Mouse (Mus musculus): ENCODE data around the gene Abl2. TPM values are rescaled to one million over a fixed set of nuclear protein-coding genes. Genes with fewer than 3 reads are reported as not detected.
A peak's percentile ranks its signal among the peaks of the same experiment; 100 is the strongest.

Gene Abl2
- polyA plus RNA-seq, 1 experiment from 2014 or later, result 5.8 TPM

DNA sequence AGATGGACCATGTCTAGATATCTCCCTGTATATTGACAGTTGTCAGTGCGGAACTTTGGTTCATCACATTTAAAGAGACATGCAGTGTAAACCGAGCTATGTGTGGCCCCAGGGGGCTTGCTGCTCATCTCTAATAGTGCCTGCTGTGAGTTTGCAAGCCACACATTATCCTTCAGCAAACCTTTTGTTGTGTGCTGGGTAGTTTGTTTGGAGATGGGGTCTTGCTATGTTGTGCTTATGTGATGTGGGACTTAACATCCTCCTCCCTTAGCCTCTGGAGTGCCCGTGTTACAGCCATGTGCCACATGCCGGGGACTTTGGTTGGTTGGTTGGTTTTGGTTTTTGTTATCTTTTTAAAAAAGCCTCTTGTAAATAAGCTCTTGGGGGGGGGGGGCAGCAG, 59.2 kb downstream of the Abl2 start:
- H3K4me1 ChIP-seq, result peaks cover 34% of the 10 kb centered on the region
- H3K27ac ChIP-seq, result no peak overlapping the region
- no peak overlapping the region for H3K4me3 ChIP-seq
- no peaks in the 10 kb centered on the region for H3K27me3 ChIP-seq
- 58% methylated on average over 4 of the region's 4 CpGs for WGBS
- H3K9me3 ChIP-seq (replicated peaks), result no peaks in the 10 kb centered on the region
- H3K4me2 ChIP-seq, result no peak overlapping the region
- ATAC-seq, result no peak
- no peak overlapping the region for H3K9ac ChIP-seq
- H3K36me3 ChIP-seq (ENCODE audit: poor library complexity, severe bottlenecking), result peaks cover 4% of the 10 kb centered on the region

DNA sequence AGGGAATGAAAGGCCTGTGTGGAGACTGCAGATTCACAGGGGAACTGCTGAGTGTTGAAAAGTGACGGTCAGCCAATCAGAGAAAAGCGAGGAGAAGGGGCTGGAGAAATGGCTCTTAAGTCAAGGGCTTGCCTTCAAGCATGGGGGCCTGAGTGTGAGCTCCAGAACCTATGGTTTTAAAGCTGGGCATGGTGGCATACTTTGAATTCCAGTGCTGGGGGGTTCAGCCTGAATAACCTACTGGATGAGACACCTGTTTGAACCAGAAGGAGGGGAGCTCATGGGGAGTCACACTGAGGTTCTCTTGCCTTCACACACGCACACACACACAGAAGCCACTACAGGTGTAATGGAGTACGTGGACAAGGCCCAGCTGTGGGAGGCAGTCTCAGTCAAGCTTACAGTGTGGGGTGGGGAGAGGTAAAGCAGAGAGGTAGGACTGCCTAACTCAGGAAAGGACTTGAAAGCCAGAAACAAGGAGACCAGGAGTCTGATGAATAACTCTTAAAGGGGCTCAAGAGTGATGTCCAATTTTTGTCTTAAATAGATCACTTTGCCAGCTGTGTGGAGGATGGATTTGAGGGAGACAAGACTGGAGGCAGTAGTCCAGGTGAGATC, 61.8 kb downstream of the Abl2 start:
- Histone ChIP-seq H3K27ac (no peak overlapping the region), H3K4me3 (no peak overlapping the region), H3K9me3 (replicated peaks) (no peaks in the 10 kb centered on the region), H3K9ac (no peak overlapping the region), H3K27me3 (no peaks in the 10 kb centered on the region), H3K36me3 (ENCODE audit: poor library complexity, severe bottlenecking) (peaks cover 12% of the 10 kb centered on the region), H3K4me1 (peaks cover 19% of the 10 kb centered on the region), H3K4me2 (no peak overlapping the region)
- ATAC-seq, result no peak
- 76% methylated on average over 4 of the region's 4 CpGs for WGBS

DNA sequence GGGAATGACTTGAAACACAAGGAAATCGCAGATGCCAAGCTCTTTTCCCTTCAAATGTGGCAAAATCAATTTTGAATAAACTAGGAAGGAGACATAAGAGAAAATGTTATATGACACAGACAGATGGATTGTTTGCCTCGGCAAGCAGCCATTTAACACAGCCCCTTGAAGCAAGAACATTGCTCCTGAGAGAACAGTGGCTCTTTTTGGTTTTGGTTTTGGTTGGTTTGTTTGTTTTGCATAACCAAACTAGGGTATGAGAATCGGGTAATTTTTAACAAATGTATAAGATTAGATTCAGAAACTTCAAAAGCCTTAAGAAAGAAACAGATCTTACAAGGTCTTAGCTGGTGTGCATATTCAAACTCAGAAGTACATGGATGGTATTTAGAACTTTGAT, 62.4 kb downstream of the Abl2 start:
- peaks cover 14% of the 10 kb centered on the region for H3K4me1 ChIP-seq
- no peaks in the 10 kb centered on the region for H3K27me3 ChIP-seq
- ATAC-seq, result no peak
- H3K9me3 ChIP-seq (replicated peaks), result no peaks in the 10 kb centered on the region
- H3K4me2 ChIP-seq, result no peak overlapping the region
- WGBS, result 88% methylated on average over 3 of the region's 3 CpGs
- no peak overlapping the region for H3K27ac ChIP-seq
- H3K36me3 ChIP-seq (ENCODE audit: poor library complexity, severe bottlenecking), result peaks cover 18% of the 10 kb centered on the region
- no peak overlapping the region for H3K9ac ChIP-seq
- H3K4me3 ChIP-seq, result no peak overlapping the region

DNA sequence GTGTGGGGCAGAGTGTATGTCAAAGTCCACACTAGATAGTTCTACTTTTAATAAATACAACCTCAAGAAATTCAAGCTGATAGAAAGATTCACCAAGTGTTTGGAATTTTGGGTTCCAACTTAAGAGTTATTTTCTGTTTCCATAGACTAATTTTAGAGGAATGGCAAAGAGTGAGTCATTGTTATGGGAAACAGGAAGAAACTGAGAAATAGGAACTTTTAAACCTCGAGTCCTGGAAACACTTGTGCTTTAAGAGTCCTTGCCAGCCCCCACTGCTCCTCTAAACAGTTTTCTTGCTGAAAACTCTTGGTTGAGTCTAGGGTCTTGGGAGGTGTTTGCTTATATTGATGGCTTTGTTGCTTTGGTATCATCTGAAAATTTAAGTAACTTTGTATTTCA, 65.6 kb downstream of the Abl2 start:
- Histone ChIP-seq H3K4me3 (no peak overlapping the region), H3K9me3 (replicated peaks) (no peaks in the 10 kb centered on the region), H3K4me2 (no peak overlapping the region), H3K27me3 (no peaks in the 10 kb centered on the region), H3K4me1 (no peaks in the 10 kb centered on the region), H3K27ac (no peak overlapping the region), H3K36me3 (ENCODE audit: poor library complexity, severe bottlenecking) (peaks cover 19% of the 10 kb centered on the region), H3K9ac (no peak overlapping the region)
- 77% methylated on average over 1 of the region's 1 CpGs for WGBS
- no peak for ATAC-seq

DNA sequence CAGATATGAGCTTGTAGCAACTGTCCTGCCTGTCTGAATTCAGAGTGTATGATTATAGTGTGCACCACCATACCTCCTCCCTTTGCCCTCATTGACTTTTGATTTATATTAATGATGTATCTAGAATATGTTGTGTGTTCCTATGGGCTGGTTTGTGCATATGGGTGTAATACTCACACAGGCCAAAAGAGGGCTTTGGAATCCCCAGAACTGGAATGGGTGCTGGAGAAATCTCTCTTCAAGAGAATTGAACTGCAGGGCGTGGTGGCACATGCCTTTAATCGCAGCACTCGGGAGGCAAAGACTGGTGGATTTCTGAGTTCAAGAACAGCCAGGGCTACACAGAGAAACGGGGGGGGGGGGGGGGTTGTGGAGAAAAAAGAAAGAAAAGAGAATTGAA, 68.1 kb downstream of the Abl2 start:
- Histone ChIP-seq H3K9ac (no peak overlapping the region), H3K9me3 (replicated peaks) (no peaks in the 10 kb centered on the region), H3K4me1 (no peaks in the 10 kb centered on the region), H3K4me3 (no peak overlapping the region), H3K27ac (no peak overlapping the region), H3K4me2 (no peak overlapping the region), H3K36me3 (ENCODE audit: poor library complexity, severe bottlenecking) (peaks cover 39% of the 10 kb centered on the region), H3K27me3 (no peaks in the 10 kb centered on the region)
- no peak for ATAC-seq
- 77% methylated on average over 4 of the region's 4 CpGs for WGBS

DNA sequence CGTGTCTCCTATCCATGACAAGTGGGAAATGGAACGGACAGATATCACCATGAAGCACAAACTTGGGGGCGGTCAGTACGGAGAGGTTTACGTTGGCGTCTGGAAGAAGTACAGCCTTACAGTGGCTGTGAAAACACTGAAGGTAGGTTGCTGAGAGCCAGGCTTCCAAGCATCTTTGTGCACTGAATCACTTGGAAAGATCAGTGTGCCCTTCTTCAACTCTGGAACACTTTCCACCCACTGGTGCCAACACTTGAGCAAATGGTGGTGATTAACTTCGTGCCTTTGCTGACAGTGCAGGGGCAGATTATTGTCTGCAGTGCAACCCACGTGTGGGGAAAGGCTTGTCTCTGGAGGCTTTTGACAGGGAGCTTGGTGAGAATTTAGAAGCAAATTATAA, 71.4 kb downstream of the Abl2 start:
- peaks cover 52% of the 10 kb centered on the region for H3K36me3 ChIP-seq (ENCODE audit: poor library complexity, severe bottlenecking)
- WGBS, result 96% methylated on average over 8 of the region's 8 CpGs

DNA sequence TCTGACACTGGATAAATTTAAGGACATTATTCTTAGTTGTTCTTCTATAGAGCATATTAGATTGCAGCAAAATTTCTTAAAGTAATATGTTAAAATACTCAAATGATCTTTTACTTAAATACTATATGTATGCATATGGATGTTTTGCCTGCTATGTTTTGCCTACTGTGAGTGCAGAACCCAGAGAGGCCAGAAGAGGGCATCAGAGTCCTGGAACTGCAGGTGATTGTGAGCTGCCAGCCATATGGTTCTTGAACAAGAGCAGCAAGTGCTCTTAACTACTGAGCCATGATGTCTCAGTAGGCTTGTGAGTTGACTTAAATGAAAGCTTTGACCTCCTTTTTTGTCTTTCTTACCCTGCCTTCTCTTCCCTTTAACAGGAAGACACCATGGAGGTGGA, 72.4 kb downstream of the Abl2 start:
- H3K36me3 ChIP-seq (ENCODE audit: poor library complexity, severe bottlenecking), result peaks cover 53% of the 10 kb centered on the region
- no peak for ATAC-seq
- H3K4me2 ChIP-seq, result no peak overlapping the region
- H3K9ac ChIP-seq, result no peak overlapping the region
- H3K4me3 ChIP-seq, result no peak overlapping the region
- H3K4me1 ChIP-seq, result no peaks in the 10 kb centered on the region
- no peak overlapping the region for H3K27ac ChIP-seq
- H3K9me3 ChIP-seq (replicated peaks), result no peaks in the 10 kb centered on the region
- H3K27me3 ChIP-seq, result no peaks in the 10 kb centered on the region

More for the DNA sequence above, 71.4 kb downstream of the Abl2 start:
- H3K9ac ChIP-seq, result no peak overlapping the region
- no peaks in the 10 kb centered on the region for H3K9me3 ChIP-seq (replicated peaks)
- no peak for ATAC-seq
- no peak overlapping the region for H3K27ac ChIP-seq
- H3K4me1 ChIP-seq, result no peaks in the 10 kb centered on the region
- H3K4me3 ChIP-seq, result no peak overlapping the region
- no peaks in the 10 kb centered on the region for H3K27me3 ChIP-seq
- no peak overlapping the region for H3K4me2 ChIP-seq

DNA sequence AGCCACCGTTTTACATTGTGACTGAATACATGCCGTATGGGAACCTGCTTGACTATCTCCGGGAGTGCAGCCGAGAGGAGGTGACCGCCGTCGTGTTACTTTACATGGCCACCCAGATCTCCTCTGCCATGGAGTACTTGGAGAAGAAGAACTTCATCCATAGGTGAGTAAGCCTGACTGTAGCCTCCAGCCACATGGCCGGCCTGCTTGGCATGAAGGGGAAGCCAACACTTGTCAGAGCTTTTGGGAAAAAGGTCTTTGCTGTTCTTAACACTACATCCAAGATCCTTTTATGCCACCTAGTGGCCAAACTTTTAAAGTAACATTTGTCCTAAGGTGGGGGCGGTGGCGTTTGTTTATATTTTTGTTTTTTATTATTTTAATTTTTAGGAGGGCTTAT, 74.5 kb downstream of the Abl2 start:
- peak; percentile 57 for ATAC-seq
- Histone ChIP-seq H3K4me3 (no peak overlapping the region), H3K9me3 (replicated peaks) (no peaks in the 10 kb centered on the region), H3K4me1 (no peaks in the 10 kb centered on the region), H3K36me3 (ENCODE audit: poor library complexity, severe bottlenecking) (peaks cover 63% of the 10 kb centered on the region), H3K27ac (no peak overlapping the region), H3K4me2 (no peak overlapping the region), H3K27me3 (no peaks in the 10 kb centered on the region), H3K9ac (no peak overlapping the region)
- WGBS, result 74% methylated on average over 10 of the region's 10 CpGs

DNA sequence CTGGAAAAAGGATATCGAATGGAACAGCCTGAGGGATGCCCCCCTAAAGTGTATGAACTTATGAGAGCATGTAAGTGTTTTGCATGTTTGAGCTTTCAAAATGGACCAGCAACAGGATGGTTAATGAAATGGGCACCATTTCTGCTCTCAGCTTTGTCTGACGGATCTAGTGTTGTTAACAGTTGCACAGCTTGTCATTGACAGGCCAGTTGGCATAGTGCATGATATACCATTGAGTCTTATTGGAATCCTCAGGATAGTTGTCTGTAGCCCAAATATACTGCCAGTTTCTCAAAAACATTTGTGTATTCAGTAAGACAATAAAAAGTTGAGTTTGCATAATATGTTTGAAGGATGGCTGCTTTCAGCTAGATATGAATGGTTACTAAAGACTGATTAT, 76.6 kb downstream of the Abl2 start:
- Histone ChIP-seq H3K4me3 (no peak overlapping the region), H3K4me2 (no peak overlapping the region), H3K27ac (no peak overlapping the region), H3K4me1 (no peaks in the 10 kb centered on the region), H3K36me3 (ENCODE audit: poor library complexity, severe bottlenecking) (peaks cover 67% of the 10 kb centered on the region), H3K9me3 (replicated peaks) (no peaks in the 10 kb centered on the region), H3K9ac (no peak overlapping the region), H3K27me3 (no peaks in the 10 kb centered on the region)
- WGBS, result 79% methylated on average over 2 of the region's 2 CpGs
- ATAC-seq, result no peak; the same call in 1 of the 2 replicates

DNA sequence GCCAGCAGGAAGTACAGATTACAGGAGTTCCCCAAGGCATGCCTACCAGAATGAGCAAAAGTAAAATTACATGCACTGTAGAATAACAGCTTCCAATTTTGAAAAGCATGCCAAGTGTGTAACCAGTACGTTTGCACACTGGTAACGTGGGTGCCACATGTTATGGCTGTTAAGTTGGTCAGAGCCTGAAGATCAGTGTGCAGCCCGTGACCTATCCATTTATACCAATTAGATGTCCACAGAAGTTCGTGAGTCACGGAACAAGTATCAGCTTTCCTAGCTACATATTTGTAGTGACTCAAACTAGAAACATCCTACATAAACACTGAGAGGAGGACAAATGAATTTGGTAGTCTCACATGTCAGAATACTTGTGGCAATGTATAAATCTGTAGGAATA, 80.9 kb downstream of the Abl2 start:
- no peaks in the 10 kb centered on the region for H3K27me3 ChIP-seq
- ATAC-seq, result no peak
- H3K4me2 ChIP-seq, result no peak overlapping the region
- H3K27ac ChIP-seq, result no peak overlapping the region
- 96% methylated on average over 5 of the region's 5 CpGs for WGBS
- no peak overlapping the region for H3K9ac ChIP-seq
- peaks cover 69% of the 10 kb centered on the region for H3K36me3 ChIP-seq (ENCODE audit: poor library complexity, severe bottlenecking)
- H3K4me3 ChIP-seq, result no peak overlapping the region
- H3K9me3 ChIP-seq (replicated peaks), result no peaks in the 10 kb centered on the region
- peaks cover 15% of the 10 kb centered on the region for H3K4me1 ChIP-seq

DNA sequence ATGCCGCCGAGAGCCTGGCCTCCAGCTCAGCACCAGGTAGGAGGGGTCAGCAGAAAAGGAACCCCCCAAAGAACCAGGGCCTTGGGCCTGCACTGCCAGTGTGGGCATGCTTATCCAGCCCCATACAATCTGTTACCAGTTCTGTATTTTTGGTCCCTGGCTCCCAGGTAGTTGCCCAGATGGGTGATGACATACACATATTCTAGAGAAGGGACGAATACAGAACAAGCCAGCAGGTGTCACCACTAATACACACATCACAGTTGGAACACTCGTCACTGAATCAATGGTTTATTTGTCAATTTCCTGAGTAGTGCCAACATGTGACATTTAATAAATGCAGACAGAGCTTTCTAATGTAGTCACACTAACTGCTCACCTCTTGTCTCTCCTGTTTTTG, 82.0 kb downstream of the Abl2 start:
- ATAC-seq, result peak; percentile 48; the same call in 1 of the 2 replicates
- H3K27me3 ChIP-seq, result no peaks in the 10 kb centered on the region
- H3K36me3 ChIP-seq (ENCODE audit: poor library complexity, severe bottlenecking), result peaks cover 58% of the 10 kb centered on the region

DNA sequence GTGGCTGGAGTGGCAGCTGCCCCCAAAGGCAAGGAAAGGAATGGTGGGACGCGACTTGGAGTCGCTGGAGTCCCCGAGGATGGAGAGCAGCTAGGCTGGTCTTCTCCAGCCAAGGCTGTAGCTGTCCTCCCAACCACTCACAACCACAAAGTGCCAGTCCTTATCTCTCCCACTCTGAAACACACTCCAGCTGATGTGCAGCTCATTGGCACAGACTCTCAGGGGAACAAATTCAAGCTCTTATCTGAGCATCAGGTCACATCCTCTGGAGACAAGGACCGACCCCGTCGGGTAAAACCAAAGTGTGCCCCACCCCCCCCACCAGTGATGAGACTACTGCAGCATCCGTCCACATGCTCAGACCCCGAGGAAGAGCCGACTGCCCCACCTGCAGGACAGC, 83.2 kb downstream of the Abl2 start:
- H3K9ac ChIP-seq, result no peak overlapping the region
- H3K4me1 ChIP-seq, result peaks cover 30% of the 10 kb centered on the region
- peaks cover 49% of the 10 kb centered on the region for H3K36me3 ChIP-seq (ENCODE audit: poor library complexity, severe bottlenecking)
- no peak overlapping the region for H3K4me3 ChIP-seq
- no peak overlapping the region for H3K4me2 ChIP-seq
- no peaks in the 10 kb centered on the region for H3K9me3 ChIP-seq (replicated peaks)
- ATAC-seq, result no peak
- no peak overlapping the region for H3K27ac ChIP-seq
- no peaks in the 10 kb centered on the region for H3K27me3 ChIP-seq
- WGBS, result 95% methylated on average over 10 of the region's 10 CpGs

More for the DNA sequence above, 82.0 kb downstream of the Abl2 start:
- H3K27ac ChIP-seq, result no peak overlapping the region
- peaks cover 25% of the 10 kb centered on the region for H3K4me1 ChIP-seq
- H3K9me3 ChIP-seq (replicated peaks), result no peaks in the 10 kb centered on the region
- H3K9ac ChIP-seq, result no peak overlapping the region
- WGBS, result 61% methylated on average over 4 of the region's 4 CpGs
- no peak overlapping the region for H3K4me2 ChIP-seq
- no peak overlapping the region for H3K4me3 ChIP-seq

DNA sequence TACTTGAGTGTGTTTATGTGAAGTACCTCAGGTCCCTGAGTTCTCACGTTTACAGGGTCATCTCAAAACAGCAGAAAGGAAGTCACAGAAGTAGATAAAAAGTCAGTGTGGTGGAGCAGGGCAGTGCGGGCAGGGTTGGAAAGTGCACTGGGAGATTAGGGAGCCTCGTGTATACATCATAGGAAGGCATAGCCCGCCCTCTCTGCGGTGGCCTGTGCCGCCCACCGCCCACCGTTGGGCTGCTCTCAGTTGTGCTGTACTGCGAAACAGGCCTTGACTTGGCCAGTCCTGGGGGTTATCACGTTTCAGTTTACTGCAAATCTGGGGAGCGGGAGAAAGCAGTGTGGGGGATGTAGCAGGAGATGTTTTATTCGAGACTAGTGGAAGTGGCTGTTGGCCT, 84.2 kb downstream of the Abl2 start:
- Histone ChIP-seq H3K4me2 (no peak overlapping the region), H3K4me1 (peaks cover 30% of the 10 kb centered on the region), H3K9me3 (replicated peaks) (no peaks in the 10 kb centered on the region), H3K4me3 (no peak overlapping the region), H3K36me3 (ENCODE audit: poor library complexity, severe bottlenecking) (peaks cover 54% of the 10 kb centered on the region), H3K27me3 (no peaks in the 10 kb centered on the region), H3K9ac (no peak overlapping the region), H3K27ac (no peak overlapping the region)
- WGBS, result 61% methylated on average over 12 of the region's 12 CpGs
- ATAC-seq, result no peak

Data from forebrain, embryonic 13.5 days (tissue).